Mouse (Mus musculus) embryo, embryonic 10.5 days (tissue): ENCODE measurements at regions not wholly inside any gene's neighbourhood (a gene's known extent, or its start where the extent isn't known, plus 50 kb on each side); places are given as distances from the start of the nearest gene placed in this dataset.

Source experiments
- DNase-seq: peaks from one replicate; pipeline ENCODE4 v3.0.0-alpha.2; 2015; ENCODE audit warnings: low spot score

- no peak for DNase-seq
Observed at GRCm38 (mm10) chr14:24876508-24876907, 389.6 kb downstream of the Rps24 start.

GRCm38 (mm10) chr14:24877853-24878252 lies 390.9 kb downstream of the Rps24 start:
- no peak for DNase-seq

- no peak for DNase-seq
Observed at GRCm38 (mm10) chr14:24886164-24886563, 399.2 kb downstream of the Rps24 start.

- DNase-seq, result no peak
Observed at GRCm38 (mm10) chr14:24886896-24887421, 400.0 kb downstream of the Rps24 start.

GRCm38 (mm10) chr14:24890856-24891255 lies 403.9 kb downstream of the Rps24 start:
- DNase-seq, result no peak

- no peak for DNase-seq
Observed at GRCm38 (mm10) chr14:24895196-24895595, 408.3 kb downstream of the Rps24 start.

GRCm38 (mm10) chr14:24896681-24897080 lies 409.8 kb downstream of the Rps24 start:
- DNase-seq, result no peak

- peak; percentile 76 for DNase-seq
Observed at GRCm38 (mm10) chr14:24900501-24901179, 413.7 kb downstream of the Rps24 start.

- DNase-seq, result no peak
Observed at GRCm38 (mm10) chr14:24901726-24902125, 414.8 kb downstream of the Rps24 start.

- peak; percentile 50 for DNase-seq
Observed at GRCm38 (mm10) chr14:24902870-24903269, 415.9 kb downstream of the Rps24 start.

- DNase-seq, result no peak
Observed at GRCm38 (mm10) chr14:24904712-24905111, 417.8 kb downstream of the Rps24 start.

GRCm38 (mm10) chr14:24906916-24907315 lies 420.0 kb downstream of the Rps24 start:
- DNase-seq, result no peak

- no peak for DNase-seq
Observed at GRCm38 (mm10) chr14:24908377-24908776, 421.5 kb downstream of the Rps24 start.

- no peak for DNase-seq
Observed at GRCm38 (mm10) chr14:24911621-24912020, 424.7 kb downstream of the Rps24 start.

GRCm38 (mm10) chr14:24919056-24919455 lies 432.1 kb downstream of the Rps24 start:
- DNase-seq, result no peak

- DNase-seq, result no peak
Observed at GRCm38 (mm10) chr14:24922006-24922405, 435.1 kb downstream of the Rps24 start.

- no peak for DNase-seq
Observed at GRCm38 (mm10) chr14:24924561-24924960, 437.6 kb downstream of the Rps24 start.

- DNase-seq, result no peak
Observed at GRCm38 (mm10) chr14:24926086-24927048, 439.4 kb downstream of the Rps24 start.

- DNase-seq, result no peak
Observed at GRCm38 (mm10) chr14:24928726-24929125, 441.8 kb downstream of the Rps24 start.

- DNase-seq, result peak; percentile 57
Observed at GRCm38 (mm10) chr14:24930251-24930650, 443.3 kb downstream of the Rps24 start.

GRCm38 (mm10) chr14:24937876-24938275 lies 451.0 kb downstream of the Rps24 start:
- DNase-seq, result no peak

- no peak for DNase-seq
Observed at GRCm38 (mm10) chr14:24939068-24939467, 452.1 kb downstream of the Rps24 start.
